ENCODE assay signal across 8 mouse cellular contexts in genomic region chr11:55422978-55423377, GRCm38 (mm10). TPM values are rescaled to one million over a fixed set of nuclear protein-coding genes. Genes with fewer than 3 reads are reported as not detected.
DNase-seq lines count a peak whose midpoint lies in the region; ATAC-seq and TF ChIP-seq lines count a peak whose summit lies in the region.

TSS of gene Sparc (minus strand) at chr11:55423183.

- H3K27ac ChIP-seq in kidney, adult 2 months (ENCODE audit: insufficient read depth, low read depth, low read length) = no peak within 1 kb of the TSS
- no peak within 1 kb of the TSS for H3K27ac ChIP-seq in bone marrow, adult 2 months (ENCODE audit: control insufficient read depth, insufficient read depth, low read depth, low read length, poor library complexity)
- peak within 1 kb of the TSS; percentile 39; the same call in 1 of the 2 replicates for H3K27ac ChIP-seq in midbrain, embryonic 16.5 days (ENCODE audit: low read length)

- no peak for TF ChIP-seq CTCF in kidney, adult 2 months (conservative IDR thresholded peaks at IDR 0.05; ENCODE audit: insufficient read depth, insufficient read length, low read depth, low read length)
- no peak for TF ChIP-seq CTCF in bone marrow, adult 2 months (IDR thresholded peaks at IDR 0.05; ENCODE audit: control insufficient read depth, insufficient read depth, low read length)

- H3K9ac ChIP-seq in midbrain, embryonic 16.5 days (ENCODE audit: low read depth, low read length) = no peak within 1 kb of the TSS

- H3K4me2 ChIP-seq in midbrain, embryonic 16.5 days (ENCODE audit: low read length) = no peak within 1 kb of the TSS

- no peaks in the 10 kb centered on the region for H3K36me3 ChIP-seq in kidney, adult 2 months (ENCODE audit: control insufficient read depth, insufficient read depth, low read length)
- H3K36me3 ChIP-seq in midbrain, embryonic 16.5 days (ENCODE audit: control insufficient read depth, insufficient read depth, low read length) = no peaks in the 10 kb centered on the region

- no peak for ATAC-seq in midbrain, embryonic 16.5 days

- no peak for TF ChIP-seq POLR2A in kidney, adult 2 months (IDR thresholded peaks at IDR 0.05; ENCODE audit: low read depth, low read length)
- no peak for TF ChIP-seq POLR2A in bone marrow, adult 2 months (IDR thresholded peaks at IDR 0.05; ENCODE audit: borderline replicate concordance, control insufficient read depth, low read depth, low read length)

- 100% methylated on average over 1 of the region's 1 CpGs for WGBS in kidney, adult 2 months
- WGBS in bone marrow, adult 2 months = 81% methylated on average over 1 of the region's 1 CpGs
- WGBS in midbrain, embryonic 16.5 days = 100% methylated on average over 1 of the region's 1 CpGs

- DNase-seq in kidney, adult 2 months = no peak
- no peak for DNase-seq in kidney, adult 8-10 months
- DNase-seq in heart, adult 18-20 months = no peak
- no peak for DNase-seq in layer of hippocampus, postnatal 14 days (ENCODE audit: low spot score in 2 of 2)
- DNase-seq in B cell, adult 2 months = no peak
- DNase-seq in kidney, adult 11 months = no peak

- H3K27me3 ChIP-seq in kidney, adult 2 months (replicated peaks; ENCODE audit: control insufficient read depth, insufficient read depth, low read length) = no peaks in the 10 kb centered on the region
- H3K27me3 ChIP-seq in midbrain, embryonic 16.5 days (ENCODE audit: control insufficient read depth, insufficient read depth, low read depth, low read length) = no peaks in the 10 kb centered on the region

- H3K9me3 ChIP-seq in midbrain, embryonic 16.5 days (replicated peaks; ENCODE audit: control insufficient read depth, low read length, poor library complexity, severe bottlenecking) = no peaks in the 10 kb centered on the region

- H3K4me3 ChIP-seq in kidney, adult 2 months (ENCODE audit: insufficient read depth, low read depth, low read length) = no peak within 1 kb of the TSS
- H3K4me3 ChIP-seq in bone marrow, adult 2 months (replicated peaks; ENCODE audit: control insufficient read depth, low read depth, low read length) = no peak within 1 kb of the TSS
- no peak within 1 kb of the TSS for H3K4me3 ChIP-seq in midbrain, embryonic 16.5 days (ENCODE audit: low read depth, low read length)

- no peaks in the 10 kb centered on the region for H3K4me1 ChIP-seq in kidney, adult 2 months (ENCODE audit: control insufficient read depth, insufficient read depth, low read length)
- H3K4me1 ChIP-seq in bone marrow, adult 2 months (ENCODE audit: control insufficient read depth, insufficient read depth, low read length) = no peaks in the 10 kb centered on the region; the same call in 1 of the 2 replicates
- peaks cover 21% of the 10 kb centered on the region for H3K4me1 ChIP-seq in midbrain, embryonic 16.5 days (ENCODE audit: control insufficient read depth, insufficient read depth, low read length)

RNA-seq across cellular contexts. Expression of gene Sparc, which starts in this region (rescaled TPM):
- 585 and 720 TPM in 2 replicates for polyA plus RNA-seq in kidney, adult 2 months (2012; rRNA removed)
- polyA plus RNA-seq in bone marrow, adult 2 months (2011; ENCODE audit: insufficient read depth, insufficient read length, low replicate concordance, missing spikeins) = 79.8 and 90.9 TPM in 2 replicates
- 100 to 1,000 TPM; 264 to 308 TPM for total RNA-seq in heart, adult 18-20 months (2021)
- total RNA-seq in layer of hippocampus, postnatal 14 days (2021) = 100 to 1,000 TPM; 522 to 533 TPM
- polyA plus RNA-seq in midbrain, embryonic 16.5 days (2015; fragmentation: Nextera tagmentation; extraction: Ambion mirVana) = 426 and 452 TPM in 2 replicates
